Mouse (Mus musculus): Measurements from ENCODE around the gene Zbed3.

The Zbed3 gene

DNA sequence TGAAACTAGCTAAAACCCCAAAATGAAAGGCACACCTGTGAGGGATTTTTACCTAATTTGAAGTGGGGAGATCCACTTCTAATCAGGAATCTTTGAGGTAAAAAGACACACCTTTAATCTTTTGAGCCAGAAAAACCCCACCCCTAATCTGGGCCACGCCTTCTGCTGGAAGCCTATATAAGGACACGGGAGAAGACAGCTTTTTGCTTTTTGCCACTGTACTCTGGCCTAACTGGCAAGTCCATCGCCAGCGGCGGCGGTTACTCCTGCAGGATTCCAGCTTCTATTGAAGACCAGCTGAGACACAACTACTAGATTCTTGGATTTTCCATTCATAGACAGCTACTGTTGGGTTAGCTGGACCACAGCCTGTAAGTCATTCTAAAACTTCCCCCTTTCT is at the start of gene Zbed3:
Gene Zbed3, plus strand, starts transcription at position 213 of the 400 bp plus-strand sequence.
- DNase-seq (ENCODE audit: low spot score in 2 of 2): no peak

DNA sequence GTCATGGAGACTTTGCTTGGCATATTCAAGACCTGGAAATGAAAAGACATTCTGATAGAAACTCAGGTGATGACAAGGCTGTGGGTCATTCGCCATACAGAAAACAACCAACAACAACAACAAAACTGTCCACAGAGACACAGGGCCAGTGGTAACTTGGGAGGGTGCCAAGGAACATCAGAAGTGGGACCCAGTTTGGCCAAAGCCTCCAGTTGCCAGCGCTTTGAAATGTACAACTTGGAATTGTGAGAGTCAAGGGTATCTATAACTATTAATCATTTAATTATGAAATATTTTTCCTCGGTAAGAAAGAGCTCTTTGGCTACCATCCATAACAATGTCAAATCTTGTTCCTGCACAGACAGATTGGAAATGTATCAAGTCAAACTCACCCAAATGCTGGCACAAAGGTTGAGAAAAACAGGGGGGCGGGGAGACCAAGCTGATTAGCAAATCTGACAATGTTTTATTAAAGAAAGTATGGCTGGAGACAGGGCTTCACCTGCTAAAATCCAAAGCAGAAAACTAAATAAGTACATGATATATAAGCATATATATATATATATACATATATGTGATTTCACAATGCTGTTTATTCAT is 44.9 kb upstream of the Zbed3 start:
- no peak for DNase-seq (ENCODE audit: low spot score in 2 of 2)

DNA sequence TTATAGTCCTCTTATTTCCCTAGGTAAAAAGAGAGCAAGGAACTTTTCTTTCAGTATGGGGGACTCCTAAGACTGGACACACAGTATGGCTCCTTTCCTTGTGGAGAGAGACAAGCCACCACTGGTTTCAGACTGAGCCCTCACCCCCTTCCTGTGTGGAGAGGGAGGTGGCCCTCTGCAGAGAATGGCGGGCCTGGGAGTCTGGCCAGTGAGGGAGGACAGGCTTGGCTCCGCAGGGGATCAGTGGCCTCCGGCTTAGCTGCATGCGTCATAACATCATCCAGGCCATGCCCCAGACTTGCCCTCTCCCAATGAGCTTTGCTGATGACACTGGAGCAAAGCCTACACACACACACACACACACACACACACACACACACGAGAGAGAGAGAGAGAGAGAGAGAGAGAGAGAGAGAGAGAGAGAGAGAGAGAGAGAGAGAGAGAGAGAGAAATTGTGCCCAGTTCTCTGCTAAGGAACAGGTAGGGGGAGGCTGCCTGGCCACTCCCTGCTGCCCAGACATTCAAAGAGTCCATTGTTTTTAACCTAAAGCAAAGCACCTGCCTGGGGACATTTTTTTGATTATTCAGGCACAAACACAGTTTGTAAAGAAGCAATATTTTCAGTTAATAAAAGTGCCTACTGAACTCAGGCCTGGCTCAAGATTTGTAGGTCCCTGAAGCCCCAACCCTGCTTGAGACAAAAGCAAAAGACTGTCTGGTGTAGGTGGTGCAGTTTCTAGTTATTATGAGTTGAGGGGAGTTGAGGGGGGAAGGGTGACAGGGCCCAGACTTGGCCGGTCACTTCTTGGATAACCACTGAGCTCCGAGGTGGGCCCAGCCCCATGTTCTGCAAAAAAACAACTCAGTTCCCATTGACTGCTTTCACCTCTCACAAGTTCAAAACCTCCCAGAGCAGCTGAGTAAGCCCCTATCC is 41.4 kb upstream of the Zbed3 start:
- DNase-seq (ENCODE audit: low spot score in 2 of 2): peak in 1 of 2 experiments; percentile 12

DNA sequence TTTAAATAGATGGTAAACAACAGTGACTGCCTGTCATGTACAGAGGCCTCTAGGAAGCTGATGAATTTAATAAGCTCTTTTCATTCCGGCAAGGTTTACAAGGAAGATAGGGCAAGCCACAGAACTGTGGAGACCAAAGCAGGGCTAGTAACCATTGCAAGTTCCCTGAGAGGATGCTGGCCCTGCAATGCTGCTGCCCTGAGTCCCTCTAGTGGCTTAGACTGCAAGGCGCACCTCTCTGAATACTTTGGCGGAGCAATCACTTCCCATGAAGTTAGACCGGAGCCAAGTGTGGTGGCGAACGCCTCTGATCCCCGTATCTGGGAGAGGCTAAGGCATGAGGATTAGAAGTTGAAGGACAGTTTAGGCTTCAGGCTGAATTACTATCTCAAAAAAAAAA is 36.4 kb upstream of the Zbed3 start:
- peak; percentile 53 to 73 for DNase-seq (ENCODE audit: low spot score in 2 of 2)

DNA sequence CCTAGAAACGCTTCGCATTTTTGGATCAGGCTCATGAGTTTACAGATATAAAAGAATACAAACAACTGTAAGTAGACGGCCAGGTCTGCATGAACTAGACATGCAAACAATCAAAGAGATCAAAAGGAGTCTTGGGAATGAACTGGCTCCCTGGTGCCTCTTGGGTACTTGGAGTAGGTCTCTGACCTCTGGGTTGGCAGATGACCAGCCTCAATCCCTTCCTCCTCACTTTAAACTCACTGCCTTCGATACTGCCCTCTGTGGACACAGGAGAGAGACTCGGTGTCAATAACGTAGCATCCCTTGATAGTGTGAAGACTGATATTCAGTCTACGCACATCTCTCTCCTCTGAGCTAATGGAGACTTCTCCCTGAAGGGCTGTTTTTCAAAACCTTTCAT is 35.4 kb upstream of the Zbed3 start:
- no peak for DNase-seq (ENCODE audit: low spot score in 2 of 2)

DNA sequence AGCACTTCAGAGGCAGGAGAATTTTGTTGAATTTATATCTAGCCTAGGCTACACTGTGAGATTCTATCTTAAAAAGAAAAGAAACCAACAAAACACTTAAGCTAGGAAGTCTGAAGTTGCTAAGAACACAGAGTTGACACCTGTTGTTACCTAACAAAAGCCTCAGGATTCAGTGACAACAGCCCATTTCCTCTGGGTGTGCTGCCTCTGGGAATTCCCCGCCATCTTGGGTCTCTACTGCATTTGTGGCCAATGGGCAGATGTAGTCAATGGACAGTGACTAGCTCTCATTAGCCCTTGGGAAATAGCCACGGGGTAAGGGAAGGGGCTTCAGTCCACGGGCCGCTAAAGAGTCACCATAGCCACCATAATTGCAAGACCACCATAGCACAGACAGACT is 31.4 kb upstream of the Zbed3 start:
- no peak for DNase-seq (ENCODE audit: low spot score in 2 of 2)

DNA sequence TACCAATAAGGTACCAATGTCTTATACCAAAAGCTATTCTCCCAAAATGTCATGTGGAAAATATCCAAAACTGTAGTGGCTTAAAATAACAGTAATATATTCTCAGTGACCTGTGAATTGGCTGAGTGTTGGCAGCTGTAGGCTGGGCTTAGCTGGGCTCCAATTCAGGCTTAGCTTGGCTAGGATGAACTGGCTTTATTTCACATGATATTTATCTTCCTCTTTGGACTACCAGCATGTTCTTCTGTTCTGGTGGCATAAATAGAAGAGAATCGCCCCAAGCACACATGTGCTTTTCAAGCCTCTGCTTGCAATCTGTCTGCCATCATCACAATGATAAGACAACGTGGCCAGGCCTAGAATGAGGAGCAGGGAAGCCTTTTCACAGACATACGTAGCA is 23.5 kb upstream of the Zbed3 start:
- DNase-seq (ENCODE audit: low spot score in 2 of 2): no peak

DNA sequence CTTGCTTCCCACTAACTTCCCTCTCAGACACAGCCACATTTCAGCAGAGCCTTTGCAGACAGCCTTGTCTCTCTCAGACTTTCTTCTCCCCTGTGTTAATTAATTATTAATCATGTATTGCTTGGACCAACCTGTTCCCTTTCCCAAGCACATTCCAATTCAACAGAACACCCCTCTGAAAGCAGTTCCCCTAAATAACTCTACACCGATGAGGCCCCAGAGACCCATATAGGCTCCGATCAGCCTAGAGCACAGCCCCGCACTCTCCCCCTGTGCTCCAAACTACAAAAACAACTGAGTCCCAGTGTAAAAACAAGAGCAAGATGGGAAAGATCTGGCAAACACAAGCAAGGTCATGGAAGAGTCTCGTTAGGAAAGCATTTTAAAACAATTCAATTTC is 16.8 kb upstream of the Zbed3 start:
- no peak for DNase-seq (ENCODE audit: low spot score in 2 of 2)

DNA sequence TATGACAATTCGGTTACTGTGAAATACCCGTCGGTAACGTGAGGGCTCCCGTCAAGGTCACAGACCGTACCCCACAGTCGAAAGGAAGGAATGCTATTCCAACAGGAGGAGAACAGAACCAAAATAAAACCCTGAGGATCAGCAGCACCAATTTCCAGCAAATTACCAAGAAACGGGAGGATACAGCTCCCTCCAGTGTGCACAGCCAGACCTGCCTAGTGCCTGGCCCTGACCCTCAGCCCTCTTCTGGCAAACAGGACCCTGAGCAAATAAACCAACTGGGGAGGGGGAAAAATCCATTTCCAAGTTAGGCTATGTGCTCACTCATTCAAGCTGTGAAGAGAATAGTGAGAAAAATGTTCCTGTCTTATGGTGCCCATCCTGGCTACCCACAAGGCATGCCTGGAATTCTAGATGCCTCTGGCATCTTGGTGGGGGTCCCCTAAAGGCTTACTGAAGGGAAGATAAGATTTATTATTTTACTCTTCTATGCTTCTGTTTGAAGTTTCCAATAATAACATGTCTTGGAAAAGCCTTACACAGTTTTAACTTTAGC is 16.2 kb upstream of the Zbed3 start:
- no peak for DNase-seq (ENCODE audit: low spot score in 2 of 2)

DNA sequence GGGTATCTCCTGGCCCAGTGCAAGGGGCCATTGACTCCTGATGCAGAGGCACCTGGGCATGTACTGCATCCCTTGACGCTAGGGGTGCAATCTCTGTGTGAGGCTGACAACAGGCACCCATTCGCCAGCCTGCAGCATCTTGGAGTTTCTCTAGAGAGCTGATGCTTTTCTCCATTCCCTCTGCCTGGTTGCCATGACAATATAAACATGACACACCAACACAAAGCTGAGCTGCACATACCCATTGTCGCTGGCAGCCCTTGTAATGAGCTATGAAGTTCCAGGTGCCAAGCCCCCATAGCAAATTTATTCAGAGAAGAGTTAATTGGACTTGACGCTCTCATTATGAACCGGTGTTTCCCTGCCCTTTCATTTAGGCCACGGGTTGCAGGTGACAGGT is 11.4 kb upstream of the Zbed3 start:
- DNase-seq (ENCODE audit: low spot score in 2 of 2): no peak

DNA sequence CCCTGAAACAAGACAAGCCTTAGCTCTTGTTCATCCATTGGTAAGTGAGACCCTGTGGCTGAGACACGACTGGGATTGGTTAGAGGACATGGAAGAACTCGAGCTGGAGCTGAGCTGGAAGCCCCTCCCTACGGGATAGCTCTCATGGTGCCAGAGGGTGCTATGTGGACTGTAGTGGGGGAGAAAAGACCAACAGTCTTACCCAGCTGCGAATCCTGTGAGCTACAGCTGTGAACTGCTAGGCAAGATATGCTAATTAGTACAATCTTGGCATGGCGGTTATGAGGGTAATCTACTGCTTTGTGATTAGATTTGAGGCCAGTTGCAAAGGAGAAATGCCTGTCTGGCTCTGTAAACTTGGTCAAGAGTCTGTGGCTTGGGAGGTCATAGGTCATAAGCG is 4.3 kb upstream of the Zbed3 start:
- DNase-seq (ENCODE audit: low spot score in 2 of 2): no peak

DNA sequence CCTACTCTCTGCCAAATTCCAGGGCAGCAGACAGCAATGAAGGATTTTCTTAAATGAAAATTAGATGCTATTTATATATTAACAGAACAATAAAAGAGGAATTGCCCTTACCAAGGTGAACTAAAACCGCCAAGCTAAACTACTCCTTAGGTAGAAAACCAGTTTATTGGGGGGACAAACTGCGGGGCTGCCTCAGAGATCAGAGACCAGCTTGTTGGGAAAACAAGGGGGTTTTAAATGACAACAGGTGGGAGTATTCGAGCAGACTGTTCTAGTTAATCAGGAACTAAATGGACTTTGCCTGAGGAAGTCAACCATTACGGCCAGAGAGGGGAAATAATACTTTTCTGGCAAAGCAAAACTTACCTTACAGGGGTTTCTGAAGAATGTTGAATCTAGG is 3.0 kb upstream of the Zbed3 start:
- no peak for DNase-seq (ENCODE audit: low spot score in 2 of 2)

DNA sequence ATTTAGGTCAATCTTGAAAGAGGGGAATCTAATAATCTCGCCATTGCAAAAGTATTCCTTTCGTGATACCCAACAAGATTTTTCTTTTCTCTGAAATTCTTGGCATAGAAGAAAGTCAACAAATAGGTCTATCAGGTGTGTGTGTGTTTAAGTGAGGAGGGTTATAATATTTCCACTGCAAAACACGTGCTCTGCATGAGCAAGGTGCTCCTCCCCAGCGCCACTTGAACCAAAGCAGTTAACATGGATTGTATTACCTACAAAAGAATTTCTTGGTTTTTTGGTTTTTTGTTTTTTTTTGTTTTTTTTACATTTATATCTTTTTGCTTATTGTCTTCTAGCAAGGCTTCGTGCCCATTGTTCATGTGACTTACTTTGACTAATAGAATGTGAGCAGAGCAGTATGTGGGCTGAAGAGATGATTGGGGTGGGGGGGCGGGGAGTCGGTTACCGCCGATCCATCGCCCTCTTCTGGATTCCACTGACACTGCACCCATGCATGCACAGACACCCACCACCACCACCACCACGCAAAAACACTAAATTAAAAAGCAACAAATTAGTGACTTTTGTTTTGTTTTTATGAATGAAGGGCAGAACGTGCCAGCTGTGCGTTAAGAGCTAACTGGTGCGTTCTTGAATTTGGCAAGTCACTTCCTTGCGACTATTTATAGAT is 676 bp downstream of the Zbed3 start:
- DNase-seq (ENCODE audit: low spot score in 2 of 2): peak; percentile 55 to 80

DNA sequence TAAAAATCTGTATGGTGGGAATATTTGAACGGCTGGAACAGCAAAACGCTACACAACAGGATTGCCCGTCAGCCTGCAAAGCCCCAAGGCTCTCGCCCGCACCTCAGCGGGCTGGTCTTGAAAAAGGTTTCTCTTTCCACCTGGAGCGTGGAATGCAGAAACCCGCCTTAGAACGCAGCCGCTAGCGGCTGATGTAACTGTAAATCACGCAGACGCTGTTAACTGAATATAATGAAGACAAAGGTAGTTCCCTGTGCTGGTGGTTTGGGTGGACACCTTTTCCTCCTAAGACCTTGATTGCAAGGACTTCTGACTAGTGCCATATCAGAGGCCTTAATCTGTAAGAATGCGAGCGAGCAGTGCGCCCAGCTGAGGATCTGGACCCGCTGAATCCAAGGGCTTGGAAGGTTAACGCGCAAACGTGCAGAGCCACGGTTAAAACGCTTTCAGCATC is 1.2 kb downstream of the Zbed3 start:
- DNase-seq (ENCODE audit: low spot score in 2 of 2): peak in 1 of 2 experiments; percentile 41

DNA sequence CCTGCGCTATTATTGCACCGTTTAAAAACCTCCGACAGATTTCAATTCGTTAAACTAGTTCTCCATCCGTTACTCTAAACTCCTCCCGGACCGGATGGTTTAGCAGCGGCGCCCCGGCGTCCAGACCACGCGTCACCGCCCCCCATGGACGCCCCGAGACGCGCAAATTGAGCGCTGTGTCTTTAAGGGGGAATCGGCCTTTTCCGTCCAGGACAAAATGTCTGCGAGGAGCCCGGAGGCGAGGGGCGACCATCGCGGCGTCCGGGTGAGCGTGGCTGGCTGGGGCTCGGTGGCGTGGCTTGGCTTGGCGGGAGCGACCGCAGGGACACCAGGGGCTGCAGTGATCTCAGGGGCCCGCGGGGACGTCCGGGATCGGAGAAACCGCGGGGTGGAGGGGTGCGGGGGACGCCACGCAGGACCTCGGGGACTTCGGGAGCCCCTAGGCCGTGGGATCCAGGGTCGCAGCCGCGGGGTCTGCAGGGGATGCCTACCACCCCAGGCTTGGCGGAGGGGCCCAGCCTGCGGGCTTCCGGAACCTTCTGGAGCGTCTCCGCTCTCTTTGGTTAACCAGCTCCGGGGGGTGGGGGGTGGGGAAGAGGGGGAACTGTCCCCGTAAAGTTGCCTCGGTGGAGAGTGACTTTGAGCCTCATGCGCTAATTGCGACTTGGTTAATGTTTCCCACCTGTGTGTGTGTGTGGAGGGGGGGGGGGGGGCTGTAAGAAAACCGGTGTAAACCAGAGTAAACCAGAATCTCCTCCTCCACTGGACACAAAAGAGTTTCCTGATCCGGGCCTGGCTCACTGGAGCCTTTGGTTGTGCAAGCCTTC is 1.9 kb downstream of the Zbed3 start:
- DNase-seq (ENCODE audit: low spot score in 2 of 2): peak; percentile 47 to 79

DNA sequence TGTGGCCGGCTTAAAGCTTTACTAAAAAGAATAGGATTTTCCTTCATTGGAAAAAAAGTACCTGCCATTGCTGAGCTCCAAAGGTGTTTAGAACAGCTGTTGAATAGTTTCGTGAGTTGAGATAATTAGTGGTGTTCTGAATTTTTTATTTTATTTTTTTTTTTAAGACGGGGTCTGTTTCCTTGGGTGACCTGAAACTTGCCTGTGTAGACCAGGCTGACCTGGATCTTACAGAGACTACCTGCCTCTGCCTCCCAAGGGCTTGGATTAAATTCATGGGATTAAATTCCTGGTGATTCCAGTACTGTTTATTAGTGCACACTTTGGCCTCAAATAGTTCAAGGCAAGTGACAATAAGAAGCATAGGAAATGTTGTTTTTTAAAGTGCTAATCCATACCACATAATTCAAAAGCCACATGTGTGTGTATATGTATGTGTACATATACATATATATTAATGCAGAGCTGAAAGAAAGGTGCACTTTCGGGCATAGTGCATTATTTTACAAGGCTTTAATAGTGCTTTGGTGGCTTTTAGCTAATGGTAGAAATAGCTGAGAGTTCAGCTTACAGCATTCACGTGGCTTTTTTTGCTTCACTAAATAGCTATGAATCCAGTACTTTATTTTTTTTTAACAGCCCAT is 2.6 kb downstream of the Zbed3 start:
- DNase-seq (ENCODE audit: low spot score in 2 of 2): no peak

DNA sequence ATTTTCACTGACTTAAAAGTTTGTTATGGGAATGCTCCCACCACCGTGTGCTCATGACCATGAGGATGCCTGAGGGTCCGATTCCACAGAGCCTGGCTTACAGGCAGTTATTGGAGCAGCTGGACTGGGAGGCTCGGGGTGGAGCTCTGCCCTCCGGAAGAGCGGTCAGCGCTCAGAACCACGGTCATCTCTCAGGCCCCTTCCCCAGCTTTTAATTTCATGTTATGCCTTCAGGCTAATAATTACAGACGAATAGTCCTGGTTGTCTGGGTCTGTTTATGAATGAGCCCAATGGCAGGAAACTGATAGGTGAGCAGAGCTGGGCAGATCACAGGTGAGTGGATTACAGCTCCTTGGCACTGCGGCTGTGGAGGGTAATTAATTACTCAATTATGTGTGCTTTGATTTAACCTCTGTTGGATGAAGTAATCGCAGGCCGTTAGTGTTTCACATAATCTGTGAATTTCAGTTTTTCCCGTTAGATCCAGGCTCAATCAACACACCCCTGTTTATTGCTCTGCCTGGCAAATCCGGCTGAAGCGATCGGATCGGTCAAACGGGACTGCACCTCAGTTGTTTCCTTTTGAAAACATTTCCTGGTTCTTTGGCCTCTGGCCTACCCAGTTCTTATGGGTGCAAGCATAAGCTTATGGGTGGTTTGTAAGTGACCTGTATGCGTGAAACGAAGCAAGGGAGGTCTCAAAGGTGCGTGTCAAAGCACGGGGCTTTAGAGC is 3.4 kb downstream of the Zbed3 start:
- no peak for DNase-seq (ENCODE audit: low spot score in 2 of 2)

DNA sequence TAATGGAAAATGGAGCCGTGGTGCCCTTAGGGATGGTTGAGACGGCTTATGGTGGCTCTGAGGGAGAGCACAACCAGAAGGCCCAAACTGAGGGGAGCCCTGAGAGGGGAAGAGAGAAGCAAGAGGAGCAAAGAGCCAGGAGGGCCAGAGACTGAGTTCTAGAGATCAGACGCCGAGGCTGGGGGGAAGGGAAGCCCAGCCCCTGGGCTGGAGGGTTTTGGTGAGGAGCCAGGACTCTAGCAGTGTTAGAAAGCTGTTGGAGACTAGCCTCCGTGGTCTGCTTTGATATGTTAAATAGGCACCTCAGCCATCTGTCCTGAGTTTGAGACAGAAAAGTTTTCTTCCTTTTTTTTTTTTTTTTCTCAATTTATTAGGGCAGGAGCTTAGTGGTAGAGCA is 3.9 kb downstream of the Zbed3 start:
- DNase-seq (ENCODE audit: low spot score in 2 of 2): peak; percentile 29 to 67

DNA sequence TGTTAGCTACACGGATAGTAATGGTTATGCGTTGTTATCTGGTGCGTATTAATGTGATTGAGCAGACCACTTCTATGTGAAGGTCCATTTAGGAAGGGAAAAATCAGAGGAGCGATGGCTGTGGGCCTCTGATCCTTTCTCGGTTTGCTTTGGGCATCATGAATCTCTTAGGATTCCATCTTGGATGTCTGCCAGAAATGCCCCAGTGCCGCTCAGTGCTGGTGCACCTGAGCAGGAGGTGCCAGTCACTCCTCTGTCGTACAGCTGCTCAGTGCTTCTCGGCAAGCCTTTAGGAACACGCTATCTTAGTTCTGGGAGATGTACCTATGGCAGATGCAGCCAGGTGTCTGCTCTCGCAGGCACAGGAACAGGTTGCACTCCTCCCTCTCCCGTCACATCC is 5.4 kb downstream of the Zbed3 start:
- DNase-seq (ENCODE audit: low spot score in 2 of 2): no peak

DNA sequence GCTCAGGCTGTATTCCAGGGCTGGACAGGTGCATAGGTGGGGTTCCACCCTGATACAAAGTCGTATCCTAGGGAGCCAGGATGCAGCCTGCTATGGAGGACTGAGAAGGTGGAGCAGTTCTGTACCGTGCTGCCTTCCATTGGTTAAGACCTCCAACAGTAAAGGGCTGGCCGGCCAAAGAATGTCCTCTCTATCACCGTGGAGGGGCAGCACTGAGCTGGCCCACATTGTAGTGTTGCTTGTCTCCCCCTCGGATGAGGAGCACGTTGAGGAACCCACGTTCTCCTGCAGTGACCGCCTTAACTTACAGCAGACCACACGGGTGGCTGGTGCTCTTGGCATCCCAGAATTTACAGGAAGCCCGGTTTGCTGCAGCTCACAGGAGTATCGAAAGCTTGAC is 7.1 kb downstream of the Zbed3 start:
- DNase-seq (ENCODE audit: low spot score in 2 of 2): no peak
